Mouse (Mus musculus) midbrain, embryonic 14.5 days (tissue): ENCODE measurements around the gene Cdca4. TPM values are rescaled to one million over a fixed set of nuclear protein-coding genes. Genes with fewer than 3 reads are reported as not detected.
A peak's percentile ranks its signal among the peaks of the same experiment; 100 is the strongest.

ENCODE experiments used
- ATAC-seq: fragments of 200-750 bp; cut with Nextera tagmentation; 2 replicates; pipeline ENCODE4 v1.8.0; 2017; ENCODE audit warnings: moderate number of reproducible peaks, moderate library complexity; ENCODE audit not compliant: low FRiP score, low TSS enrichment
- DNase-seq: peaks from one replicate; pipeline ENCODE4 v3.0.0-alpha.2; 2015
- H3K27ac ChIP-seq: fragments of 300-500 bp; sonication (generic); replicated peaks from 2 replicates; pipeline ENCODE4 v1.5.1; 2014; ENCODE audit warnings: mild to moderate bottlenecking, low read depth, low read length, moderate library complexity
- H3K27me3 ChIP-seq: fragments of 300-500 bp; sonication (generic); 2 replicates; pipeline ENCODE4 v1.6.1; 2014; ENCODE audit warnings: low read length, control low read depth, mixed read lengths; ENCODE audit not compliant: control insufficient read depth, insufficient read depth
- H3K36me3 ChIP-seq: fragments of 300-500 bp; sonication (generic); 2 replicates; pipeline ENCODE4 v1.6.1; 2014; ENCODE audit warnings: low read length, control low read depth; ENCODE audit not compliant: control insufficient read depth, insufficient read depth
- H3K4me1 ChIP-seq: fragments of 300-500 bp; sonication (generic); 2 replicates; pipeline ENCODE4 v1.6.1; 2014; ENCODE audit warnings: mild to moderate bottlenecking, antibody characterized with exemption, low read length, control low read depth; ENCODE audit not compliant: control insufficient read depth, insufficient read depth
- H3K4me2 ChIP-seq: fragments of 300-500 bp; sonication (generic); 2 replicates; pipeline ENCODE4 v1.6.1; 2014; ENCODE audit warnings: mild to moderate bottlenecking, low read length, moderate library complexity
- H3K4me3 ChIP-seq: fragments of 300-500 bp; sonication (generic); replicated peaks from 2 replicates; pipeline ENCODE4 v1.5.1; 2014; ENCODE audit warnings: low read depth, low read length
- H3K9ac ChIP-seq: fragments of 300-500 bp; sonication (generic); replicated peaks from 2 replicates; pipeline ENCODE4 v1.6.1; 2014; ENCODE audit warnings: mild to moderate bottlenecking, low read length, moderate library complexity
- H3K9me3 ChIP-seq: fragments of 300-500 bp; sonication (generic); 2 replicates; pipeline ENCODE4 v1.6.1; 2016; ENCODE audit warnings: low read length, control low read depth, mixed read lengths; ENCODE audit not compliant: control insufficient read depth
- WGBS: fragments of 180-500 bp; shearing (Covaris S2); extraction: QIAGEN DNeasy Blood & Tissue Kit; methylation state at CpG from one replicate; pipeline ENCODE4 v1.1.7; 2014; 5-methylcytosine and 5-hydroxymethylcytosine counted together
- polyA plus RNA-seq: library from polyadenylated mRNA; unstranded; fragments of >200 nt; fragmentation: Nextera tagmentation; extraction: Ambion mirVana; gene quantifications from 2 replicates; pipeline ENCODE4 v1.2.1, GENCODE M21; 2014

Gene Cdca4
- polyA plus RNA-seq, 1 experiment from 2014 or later, result 60.8 TPM

- no peak within 1 kb of the TSS for H3K27ac ChIP-seq
- ATAC-seq (peak; percentile 59), DNase-seq (peak; percentile 72)
- whole genome bisulfite sequencing, result 4% methylated on average over 67 of the region's 69 CpGs
- H3K4me3 ChIP-seq, result peak within 1 kb of the TSS; percentile 56
- H3K4me1 ChIP-seq, result peaks cover 6% of the 10 kb centered on the region; the same call in 1 of the 2 replicates
- peak within 1 kb of the TSS; percentile 70 for H3K9ac ChIP-seq
- peak within 1 kb of the TSS; percentile 93 for H3K4me2 ChIP-seq
- H3K27me3 ChIP-seq, result peaks cover 14% of the 10 kb centered on the region
- no peaks in the 10 kb centered on the region for H3K9me3 ChIP-seq
- no peaks in the 10 kb centered on the region for H3K36me3 ChIP-seq
Observed at GRCm38 (mm10) chr12:112801864-112802846, 27.1 kb downstream of the Cdca4 start, which contains the start of gene Ahnak2. Gene Ahnak2 (minus strand): TSS chr12:112802657.

- Histone ChIP-seq H3K27ac (no peak overlapping the region), H3K36me3 (no peaks in the 10 kb centered on the region), H3K4me1 (peaks cover 6% of the 10 kb centered on the region; the same call in 1 of the 2 replicates), H3K9me3 (no peaks in the 10 kb centered on the region), H3K9ac (no peak overlapping the region), H3K27me3 (peaks cover 14% of the 10 kb centered on the region), H3K4me3 (no peak overlapping the region), H3K4me2 (no peak overlapping the region)
- WGBS, result 11% methylated on average over 4 of the region's 4 CpGs
- ATAC-seq (no peak), DNase-seq (peak; percentile 81)
Observed at GRCm38 (mm10) chr12:112800476-112800875, 28.7 kb downstream of the Cdca4 start.

- H3K27me3 ChIP-seq, result peaks cover 14% of the 10 kb centered on the region
- H3K4me2 ChIP-seq, result no peak overlapping the region
- 80% methylated on average over 10 of the region's 10 CpGs for WGBS
Observed at GRCm38 (mm10) chr12:112799237-112799970, 29.8 kb downstream of the Cdca4 start.

GRCm38 (mm10) chr12:112798716-112799115 is 30.5 kb downstream of the Cdca4 start:
- no peak overlapping the region for H3K9ac ChIP-seq
- H3K27ac ChIP-seq, result no peak overlapping the region
- H3K4me3 ChIP-seq, result no peak overlapping the region
- H3K4me2 ChIP-seq, result no peak overlapping the region
- peaks cover 6% of the 10 kb centered on the region; the same call in 1 of the 2 replicates for H3K4me1 ChIP-seq
- DNase-seq, result no peak
- WGBS, result 74% methylated on average over 5 of the region's 5 CpGs
- ATAC-seq, result no peak
- no peaks in the 10 kb centered on the region for H3K9me3 ChIP-seq
- H3K27me3 ChIP-seq, result peaks cover 14% of the 10 kb centered on the region
- H3K36me3 ChIP-seq, result no peaks in the 10 kb centered on the region

More at GRCm38 (mm10) chr12:112799237-112799970, 29.8 kb downstream of the Cdca4 start:
- no peak for DNase-seq
- Histone ChIP-seq H3K9ac (no peak overlapping the region), H3K4me1 (peaks cover 6% of the 10 kb centered on the region; the same call in 1 of the 2 replicates), H3K27ac (no peak overlapping the region), H3K9me3 (no peaks in the 10 kb centered on the region), H3K36me3 (no peaks in the 10 kb centered on the region), H3K4me3 (no peak overlapping the region)
- ATAC-seq, result no peak

- H3K9ac ChIP-seq, result no peak overlapping the region
- H3K27me3 ChIP-seq, result peaks cover 14% of the 10 kb centered on the region
- peaks cover 6% of the 10 kb centered on the region; the same call in 1 of the 2 replicates for H3K4me1 ChIP-seq
- no peaks in the 10 kb centered on the region for H3K36me3 ChIP-seq
- DNase-seq (no peak), ATAC-seq (no peak)
- no peak overlapping the region for H3K4me3 ChIP-seq
- WGBS, result 38% methylated on average over 5 of the region's 5 CpGs
- no peaks in the 10 kb centered on the region for H3K9me3 ChIP-seq
- no peak overlapping the region for H3K4me2 ChIP-seq
- no peak overlapping the region for H3K27ac ChIP-seq
Observed at GRCm38 (mm10) chr12:112798332-112798681, 30.9 kb downstream of the Cdca4 start.

GRCm38 (mm10) chr12:112797672-112798331 is 31.4 kb downstream of the Cdca4 start:
- H3K36me3 ChIP-seq, result no peaks in the 10 kb centered on the region
- H3K27me3 ChIP-seq, result peaks cover 14% of the 10 kb centered on the region
- ATAC-seq (no peak), DNase-seq (no peak)
- 63% methylated on average over 15 of the region's 15 CpGs for WGBS
- no peak overlapping the region for H3K27ac ChIP-seq
- no peak overlapping the region for H3K9ac ChIP-seq
- H3K4me1 ChIP-seq, result peaks cover 6% of the 10 kb centered on the region; the same call in 1 of the 2 replicates
- no peak overlapping the region for H3K4me2 ChIP-seq
- no peak overlapping the region for H3K4me3 ChIP-seq
- no peaks in the 10 kb centered on the region for H3K9me3 ChIP-seq

- Histone ChIP-seq H3K36me3 (no peaks in the 10 kb centered on the region), H3K9ac (no peak overlapping the region; the same call in 1 of the 2 replicates), H3K27ac (no peak overlapping the region), H3K4me1 (peaks cover 2% of the 10 kb centered on the region; the same call in 1 of the 2 replicates), H3K9me3 (no peaks in the 10 kb centered on the region), H3K4me2 (no peak overlapping the region), H3K4me3 (no peak overlapping the region), H3K27me3 (peaks cover 14% of the 10 kb centered on the region)
- ATAC-seq (no peak), DNase-seq (no peak)
- 55% methylated on average over 17 of the region's 17 CpGs for WGBS
Observed at GRCm38 (mm10) chr12:112796551-112797510, 32.4 kb downstream of the Cdca4 start.
